Mouse (Mus musculus) skeletal muscle tissue, postnatal 0 days (tissue): Measurements from ENCODE around the gene Pkig. TPM values are rescaled to one million over a fixed set of nuclear protein-coding genes. Genes with fewer than 3 reads are reported as not detected.

ENCODE experiments used
- polyA plus RNA-seq: library from polyadenylated mRNA; unstranded; fragments of >200 nt; fragmentation: Nextera tagmentation; extraction: Ambion mirVana; gene quantifications from 2 replicates; pipeline ENCODE4 v1.2.1, GENCODE M21; 2015

Pkig gene
- 255 and 269 TPM in 2 replicates for polyA plus RNA-seq

GRCm38 (mm10) chr2:163657975-163658886, at the start of gene Pkig:
Gene Pkig, plus strand, starts transcription at chr2:163658386.

GRCm38 (mm10) chr2:163644575-163645385, 13.4 kb upstream of the Pkig start, which contains the start of gene Serinc3:
Gene Serinc3, minus strand, starts transcription at chr2:163645131.

DNA sequence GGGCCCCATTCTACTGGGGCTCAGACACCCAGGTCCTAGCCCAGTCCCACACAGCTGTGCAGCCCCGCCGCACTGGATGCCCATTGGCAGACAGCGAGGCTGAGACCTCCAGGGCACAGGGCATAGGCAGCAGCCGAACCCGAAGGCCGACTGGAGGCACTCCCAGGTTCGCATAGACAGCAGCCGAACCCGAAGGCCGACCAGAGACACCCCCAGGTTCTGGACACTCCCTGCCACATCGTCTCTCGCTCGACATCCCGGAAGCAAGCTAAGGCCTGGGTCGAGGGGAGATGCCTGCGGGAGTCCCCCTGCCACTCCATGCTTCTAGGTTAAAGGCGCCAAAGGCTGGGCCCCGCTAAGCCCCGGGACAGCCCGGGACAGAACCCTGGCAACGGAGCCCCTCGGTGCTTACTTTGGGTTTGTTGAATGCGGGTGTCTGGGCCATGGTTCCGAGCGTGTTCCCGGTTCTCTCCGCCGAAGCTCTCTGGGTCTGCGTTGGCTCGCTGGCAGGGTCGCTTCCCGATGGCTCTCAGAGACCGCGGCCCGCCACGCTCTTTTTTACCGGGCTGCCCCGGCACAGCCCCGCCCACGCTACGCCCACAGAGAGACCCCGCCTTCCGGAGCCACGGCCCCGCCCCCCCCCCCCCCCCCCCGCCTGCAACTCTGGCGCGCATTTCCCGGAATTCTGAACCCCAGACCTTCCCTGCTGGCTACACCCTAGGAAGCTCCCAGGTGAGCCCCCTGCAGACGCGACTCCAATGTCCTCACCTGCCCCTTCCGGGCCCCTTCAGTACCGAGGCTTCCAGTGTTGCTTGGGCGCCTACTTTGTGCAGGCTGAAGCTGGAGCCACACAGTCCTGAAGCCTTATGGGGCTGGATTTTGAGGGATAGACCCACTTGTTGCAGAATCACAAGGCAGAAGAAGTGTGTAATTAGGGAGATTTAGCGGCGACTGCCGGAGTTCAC, 91.7 kb downstream of the Pkig start, which contains the start of gene Ada:
Ada (minus strand) TSS at position 593 of the 965 bp plus-strand sequence.

Other genes with a start within 250 kb of the Pkig start
- gene Oser1, start 233.7 kb upstream of the Pkig start, polyA plus RNA-seq = 57.6 and 58.1 TPM in 2 replicates
- 0.10 and 0.16 TPM in 2 replicates for gene Gdap1l1, start 219.9 kb upstream of the Pkig start, polyA plus RNA-seq
- 23.3 and 27.1 TPM in 2 replicates for gene Fitm2, start 185.8 kb upstream of the Pkig start, polyA plus RNA-seq
- gene R3hdml, start 166.1 kb upstream of the Pkig start, polyA plus RNA-seq = 0.35 TPM in 1 of 2 replicates, not detected in the other
- not detected in 2 replicates for gene Hnf4a, start 151.6 kb upstream of the Pkig start, polyA plus RNA-seq
- 8.5 and 8.9 TPM in 2 replicates for gene Ttpal, start 56.1 kb upstream of the Pkig start, polyA plus RNA-seq
- gene Serinc3, start 13.3 kb upstream of the Pkig start, polyA plus RNA-seq = 37.8 and 39.1 TPM in 2 replicates
- 2.5 and 4.4 TPM in 2 replicates for gene Ada, start 91.9 kb downstream of the Pkig start, polyA plus RNA-seq
- gene Ccn5, start 162.5 kb downstream of the Pkig start, polyA plus RNA-seq = 0.82 and 1.2 TPM in 2 replicates
- gene Kcnk15, start 195.3 kb downstream of the Pkig start, polyA plus RNA-seq = not detected in 2 replicates